12 mouse cellular contexts compared by ENCODE assay signal in the genomic region with DNA sequence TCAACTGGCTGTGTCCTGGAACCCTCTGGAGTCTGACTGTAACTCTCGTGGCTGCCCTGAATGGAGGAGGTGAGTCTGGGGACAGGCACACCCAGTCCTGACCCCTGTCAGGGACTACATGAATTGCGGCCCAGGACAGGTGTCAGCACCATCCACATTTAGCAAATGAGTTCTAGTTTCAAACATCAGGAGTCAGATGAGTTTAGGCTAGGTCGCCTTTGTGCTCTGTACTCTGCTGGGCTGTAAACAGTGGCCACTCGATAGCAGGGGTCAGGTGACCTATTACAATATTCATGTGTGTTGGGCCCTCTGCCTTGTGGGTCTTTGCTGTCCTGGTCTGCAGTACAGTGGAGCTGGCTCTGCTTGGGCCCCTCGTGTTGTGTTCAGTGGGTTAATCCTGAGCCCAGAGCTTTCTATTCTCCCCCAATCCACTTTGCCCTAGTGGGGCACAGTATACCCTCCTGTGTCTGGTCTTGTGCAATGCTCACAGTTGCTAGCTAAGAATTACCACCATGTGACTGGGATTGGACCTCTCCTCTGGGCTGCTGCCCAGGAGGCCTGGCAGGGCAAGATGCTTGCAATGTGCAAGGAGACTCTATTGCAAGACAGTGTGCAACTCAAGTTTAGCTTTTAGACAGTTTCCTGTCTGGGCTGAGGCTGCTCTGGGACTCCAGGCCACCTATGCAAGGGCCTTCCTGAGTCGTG. TPM values are rescaled to one million over a fixed set of nuclear protein-coding genes. Genes with fewer than 3 reads are reported as not detected.
DNase-seq lines count a peak whose midpoint lies in the region; ATAC-seq lines count a peak whose summit lies in the region.
"Had no signal": no experiment of that assay in that cellular context is flagged by ENCODE, and none has a peak within 500 bp of the region (broad histone marks: within the 10 kb centered on the region; RNA-seq: fewer than 3 reads in every experiment).

No protein-coding gene starts in this region.

- no peaks in the 10 kb centered on the region for H3K27me3 ChIP-seq in kidney, embryonic 14.5 days (ENCODE audit: control insufficient read depth, insufficient read depth, low read length)
- no peaks in the 10 kb centered on the region for H3K27me3 ChIP-seq in midbrain, embryonic 16.5 days (ENCODE audit: control insufficient read depth, insufficient read depth, low read depth, low read length)
- H3K27me3 ChIP-seq in midbrain, embryonic 14.5 days (ENCODE audit: control insufficient read depth, insufficient read depth, low read length): no peaks in the 10 kb centered on the region
- H3K27me3 ChIP-seq: forebrain, embryonic 12.5 days had no signal

- no peaks in the 10 kb centered on the region for H3K4me1 ChIP-seq in kidney, embryonic 14.5 days (ENCODE audit: control insufficient read depth, insufficient read depth, low read length)
- H3K4me1 ChIP-seq in brown adipose tissue, adult 24 weeks (ENCODE audit: control insufficient read depth, insufficient read depth, insufficient read length, low read length): peaks cover 10% of the 10 kb centered on the region
- H3K4me1 ChIP-seq in midbrain, embryonic 16.5 days (ENCODE audit: control insufficient read depth, insufficient read depth, low read length): peaks cover 2% of the 10 kb centered on the region; the same call in 1 of the 2 replicates
- peaks cover 4% of the 10 kb centered on the region; the same call in 1 of the 2 replicates for H3K4me1 ChIP-seq in midbrain, embryonic 14.5 days (ENCODE audit: control insufficient read depth, insufficient read depth, low read length)

- H3K27ac ChIP-seq in kidney, embryonic 14.5 days (ENCODE audit: low read depth, low read length): no peak overlapping the region
- H3K27ac ChIP-seq in brown adipose tissue, adult 24 weeks (replicated peaks; ENCODE audit: low read depth, low read length): peak overlapping the region; percentile 84
- H3K27ac ChIP-seq in midbrain, embryonic 16.5 days (ENCODE audit: low read length): no peak overlapping the region
- no peak overlapping the region for H3K27ac ChIP-seq in midbrain, embryonic 14.5 days (replicated peaks; ENCODE audit: low read depth, low read length)
- H3K27ac ChIP-seq: forebrain, embryonic 12.5 days had no signal

- no peak overlapping the region for H3K9ac ChIP-seq in kidney, embryonic 14.5 days (ENCODE audit: low read depth, low read length)
- no peak overlapping the region for H3K9ac ChIP-seq in midbrain, embryonic 16.5 days (ENCODE audit: low read depth, low read length)
- no peak overlapping the region for H3K9ac ChIP-seq in midbrain, embryonic 14.5 days (replicated peaks; ENCODE audit: low read length)
- H3K9ac ChIP-seq: forebrain, embryonic 12.5 days had no signal

- ATAC-seq in kidney, embryonic 14.5 days (ENCODE audit: low FRiP score, low TSS enrichment): no peak
- no peak for ATAC-seq in midbrain, embryonic 16.5 days
- no peak for ATAC-seq in midbrain, embryonic 14.5 days (ENCODE audit: low FRiP score, low TSS enrichment)

- H3K36me3 ChIP-seq in kidney, embryonic 14.5 days (ENCODE audit: control insufficient read depth, insufficient read depth, low read length): no peaks in the 10 kb centered on the region
- no peaks in the 10 kb centered on the region for H3K36me3 ChIP-seq in midbrain, embryonic 16.5 days (ENCODE audit: control insufficient read depth, insufficient read depth, low read length)
- no peaks in the 10 kb centered on the region for H3K36me3 ChIP-seq in midbrain, embryonic 14.5 days (ENCODE audit: control insufficient read depth, insufficient read depth, low read length)
- H3K36me3 ChIP-seq: forebrain, embryonic 12.5 days had no signal

- no peak overlapping the region for H3K4me2 ChIP-seq in kidney, embryonic 14.5 days (replicated peaks; ENCODE audit: low read depth, low read length)
- no peak overlapping the region for H3K4me2 ChIP-seq in midbrain, embryonic 16.5 days (ENCODE audit: low read length)
- H3K4me2 ChIP-seq in midbrain, embryonic 14.5 days (ENCODE audit: low read length): no peak overlapping the region
- H3K4me2 ChIP-seq: forebrain, embryonic 12.5 days had no signal

- intact Hi-C loops in heart, postnatal 36 days (cut with DNase I): no loop called here

- H3K4me3 ChIP-seq in kidney, embryonic 14.5 days (ENCODE audit: low read length): no peak overlapping the region
- H3K4me3 ChIP-seq in brown adipose tissue, adult 24 weeks (ENCODE audit: insufficient read depth, low read depth, low read length): no peak overlapping the region
- H3K4me3 ChIP-seq in midbrain, embryonic 16.5 days (ENCODE audit: low read depth, low read length): no peak overlapping the region
- H3K4me3 ChIP-seq in midbrain, embryonic 14.5 days (replicated peaks; ENCODE audit: low read depth, low read length): no peak overlapping the region
- H3K4me3 ChIP-seq: forebrain, embryonic 12.5 days had no signal

- peak; percentile 42 to 67 for DNase-seq in kidney, adult 8-10 months
- DNase-seq in heart, postnatal 36 days: peak; percentile 57 to 62
- DNase-seq in lung, postnatal 14 days: peak; percentile 55
- DNase-seq in midbrain, embryonic 14.5 days: no peak
- DNase-seq in urinary bladder, adult 2 months (ENCODE audit: low spot score): no peak
- DNase-seq: thymus, postnatal 36 days had no signal

- WGBS in kidney, embryonic 14.5 days: 66% methylated on average over 6 of the region's 6 CpGs
- 79% methylated on average over 6 of the region's 6 CpGs for WGBS in midbrain, embryonic 16.5 days
- WGBS in midbrain, embryonic 14.5 days: 76% methylated on average over 6 of the region's 6 CpGs

- H3K9me3 ChIP-seq in kidney, embryonic 14.5 days (ENCODE audit: control insufficient read depth, low read length): no peaks in the 10 kb centered on the region
- no peaks in the 10 kb centered on the region for H3K9me3 ChIP-seq in midbrain, embryonic 16.5 days (replicated peaks; ENCODE audit: control insufficient read depth, low read length, poor library complexity, severe bottlenecking)
- H3K9me3 ChIP-seq in midbrain, embryonic 14.5 days (ENCODE audit: control insufficient read depth, low read length): no peaks in the 10 kb centered on the region
- H3K9me3 ChIP-seq: forebrain, embryonic 12.5 days had no signal

RNA-seq across cellular contexts. Expression of a gene that starts 25.8 kb away (rescaled TPM):
- polyA plus RNA-seq in kidney, embryonic 14.5 days (2014; fragmentation: Nextera tagmentation; extraction: Ambion mirVana): not detected in 2 replicates
- polyA plus RNA-seq in brown adipose tissue, adult 24 weeks (2012; ENCODE audit: insufficient read depth, insufficient read length, missing spikeins): not detected in 2 replicates
- not detected for total RNA-seq in heart, postnatal 36 days (2021)
- polyA plus RNA-seq in midbrain, embryonic 16.5 days (2015; fragmentation: Nextera tagmentation; extraction: Ambion mirVana): 0.25 TPM in 1 of 2 replicates, not detected in the other
- polyA plus RNA-seq in midbrain, embryonic 14.5 days (2014; fragmentation: Nextera tagmentation; extraction: Ambion mirVana): not detected in 2 replicates
- polyA plus RNA-seq in urinary bladder, adult 2 months (2012; rRNA removed): not detected in 2 replicates
- total RNA-seq: left cerebral cortex, postnatal 25 days had no signal
- polyA plus RNA-seq: forebrain, embryonic 12.5 days; small intestine, adult 2 months had no signal

RNA-seq across cellular contexts. Expression of a gene that starts 44.7 kb away (rescaled TPM):
- 195 and 380 TPM in 2 replicates for polyA plus RNA-seq in kidney, embryonic 14.5 days (2014; fragmentation: Nextera tagmentation; extraction: Ambion mirVana)
- polyA plus RNA-seq in brown adipose tissue, adult 24 weeks (2012; ENCODE audit: insufficient read depth, insufficient read length, missing spikeins): 49.0 and 55.5 TPM in 2 replicates
- total RNA-seq in heart, postnatal 36 days (2021): 10 to 100 TPM; 69.0 to 71.9 TPM
- 194 and 198 TPM in 2 replicates for polyA plus RNA-seq in midbrain, embryonic 16.5 days (2015; fragmentation: Nextera tagmentation; extraction: Ambion mirVana)
- 124 and 168 TPM in 2 replicates for polyA plus RNA-seq in midbrain, embryonic 14.5 days (2014; fragmentation: Nextera tagmentation; extraction: Ambion mirVana)
- polyA plus RNA-seq in urinary bladder, adult 2 months (2012; rRNA removed): 141 and 160 TPM in 2 replicates

Comparison
In these comparisons a context has a peak if more than half of its experiments do, and no peak if none do; other contexts are left out.
1. DNase-seq: peak in kidney, adult 8-10 months (2 of 2), heart, postnatal 36 days (2 of 2) and lung, postnatal 14 days (single experiment); none in midbrain, embryonic 14.5 days (single experiment) and urinary bladder, adult 2 months (single experiment).